Mouse (Mus musculus) myocyte (in vitro differentiated cells): ENCODE results near the gene Antxrl.

Source experiments
- E2F4 ChIP-seq: IDR thresholded peaks from one replicate; pipeline ENCODE4 v1.6.1; 2011; ENCODE audit warnings: mild to moderate bottlenecking, control low read depth, moderate library complexity; ENCODE audit not compliant: insufficient read depth
- MAX ChIP-seq: IDR thresholded peaks from one replicate; pipeline ENCODE4 v1.6.1; 2011; ENCODE audit warnings: low read depth, mild to moderate bottlenecking, control low read depth
- POLR2A ChIP-seq: IDR thresholded peaks from one replicate; pipeline ENCODE4 v1.6.1; 2011; ENCODE audit warnings: low read depth, mild to moderate bottlenecking, control low read depth, moderate library complexity; ENCODE audit not compliant: insufficient read length
- SRF ChIP-seq: IDR thresholded peaks from one replicate; pipeline ENCODE4 v1.6.1; 2011; ENCODE audit warnings: low read depth; ENCODE audit not compliant: control insufficient read depth, insufficient read length
- TCF12 ChIP-seq: IDR thresholded peaks from one replicate; pipeline ENCODE4 v1.6.1; 2011; ENCODE audit warnings: mild to moderate bottlenecking, control low read depth; ENCODE audit not compliant: poor library complexity, insufficient read depth, severe bottlenecking

DNA sequence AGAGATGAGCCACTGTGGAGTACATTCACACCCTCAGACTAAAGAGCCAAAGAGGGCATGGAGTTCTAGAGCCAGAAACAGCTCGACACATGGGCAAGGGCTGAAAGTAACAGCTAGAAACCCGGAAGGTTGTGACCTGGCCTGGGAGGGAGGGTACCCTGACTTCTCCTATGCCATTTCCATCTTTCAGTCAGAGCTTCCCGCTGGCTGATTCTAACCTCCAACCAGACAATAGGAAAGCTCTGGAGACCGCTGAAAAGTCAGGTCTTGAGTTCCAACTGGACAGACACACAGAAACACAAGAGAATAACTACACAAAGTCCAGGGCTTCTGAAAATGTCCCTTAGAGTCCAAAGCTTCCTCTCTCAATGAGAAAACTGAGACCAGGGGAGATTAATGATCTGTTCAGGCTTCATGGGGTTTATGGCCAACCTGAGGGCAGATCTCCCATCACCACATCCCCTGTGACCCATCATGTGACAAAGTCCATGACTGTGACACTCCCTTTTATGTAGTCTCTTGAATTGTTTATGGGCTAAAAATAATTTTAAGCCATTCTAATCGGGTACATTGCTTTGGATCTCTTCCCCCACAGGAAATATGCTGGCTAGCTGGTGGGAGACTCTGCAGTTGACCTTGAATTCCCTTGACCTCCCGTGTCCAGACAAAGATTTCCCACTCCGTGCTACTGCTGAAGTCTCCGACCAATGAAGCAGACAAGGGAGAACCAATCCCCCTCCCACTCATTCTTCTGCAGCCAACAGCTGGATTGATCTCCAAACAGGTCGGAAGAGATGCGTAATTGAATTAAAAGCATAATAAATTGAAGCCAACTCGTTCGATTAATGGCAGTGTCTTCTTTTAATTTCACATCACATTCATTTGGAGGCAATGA lies 67.8 kb downstream of the Antxrl start:
- no peak for TF ChIP-seq E2F4
- no peak for TF ChIP-seq TCF12
- TF ChIP-seq MAX, result no peak
- no peak for TF ChIP-seq SRF
- no peak for TF ChIP-seq POLR2A
